Mouse (Mus musculus): Measurements from ENCODE around the gene Cyfip2.

Cyfip2 gene

DNA sequence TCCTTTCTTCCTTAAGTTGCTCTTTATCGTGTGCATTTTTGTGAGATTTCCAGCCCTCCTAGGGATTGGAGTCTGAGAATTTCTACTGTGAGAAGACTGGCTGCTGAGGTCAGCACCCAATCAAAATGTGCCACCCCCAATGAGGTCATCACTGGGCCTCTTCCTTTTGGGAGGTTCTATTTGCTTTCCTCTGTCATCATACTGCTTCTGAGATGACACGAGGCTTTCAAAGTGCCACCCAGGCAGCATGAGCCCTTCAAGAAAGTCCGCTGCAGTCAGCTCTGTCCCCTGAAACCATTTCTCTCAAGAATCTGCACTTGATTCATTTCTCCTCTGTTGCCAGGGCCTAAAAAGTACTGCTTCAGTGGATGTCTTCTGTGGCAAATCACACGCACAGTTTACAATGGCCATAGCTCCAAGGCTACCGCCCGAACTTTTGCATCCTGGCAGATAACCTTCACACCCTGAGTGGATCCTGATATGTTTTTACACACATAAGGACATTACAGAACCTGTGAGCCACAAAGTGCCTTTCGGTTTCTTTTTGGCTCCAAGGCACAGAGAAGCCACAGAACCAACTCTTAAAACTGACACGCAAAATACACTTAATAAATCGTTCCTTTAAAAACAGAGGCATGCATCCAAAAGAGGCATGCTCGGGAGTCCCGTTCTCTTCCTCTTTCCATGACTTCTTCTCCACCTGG is 4.2 kb downstream of the Cyfip2 start:
- DNase-seq (ENCODE audit: low spot score), result no peak

DNA sequence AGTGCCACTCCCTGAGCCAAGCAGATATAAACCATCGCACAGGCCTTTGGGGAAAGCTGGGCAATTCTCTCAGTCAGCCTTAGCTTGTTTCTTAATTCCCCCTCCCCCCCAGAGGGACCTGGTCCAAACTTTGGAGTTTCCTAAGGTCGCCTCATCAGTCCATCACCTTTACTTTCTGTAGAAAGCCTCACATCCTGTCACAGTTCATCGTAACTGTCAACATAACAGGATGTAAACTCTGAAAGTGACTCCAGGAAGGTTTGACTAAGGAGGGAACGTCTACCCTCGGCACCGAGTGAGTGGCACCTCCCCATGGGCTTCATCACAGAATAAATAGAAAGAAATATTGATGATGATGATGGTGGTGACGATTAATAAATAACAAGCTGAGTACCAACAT is 4.9 kb downstream of the Cyfip2 start:
- DNase-seq (ENCODE audit: low spot score), result no peak

DNA sequence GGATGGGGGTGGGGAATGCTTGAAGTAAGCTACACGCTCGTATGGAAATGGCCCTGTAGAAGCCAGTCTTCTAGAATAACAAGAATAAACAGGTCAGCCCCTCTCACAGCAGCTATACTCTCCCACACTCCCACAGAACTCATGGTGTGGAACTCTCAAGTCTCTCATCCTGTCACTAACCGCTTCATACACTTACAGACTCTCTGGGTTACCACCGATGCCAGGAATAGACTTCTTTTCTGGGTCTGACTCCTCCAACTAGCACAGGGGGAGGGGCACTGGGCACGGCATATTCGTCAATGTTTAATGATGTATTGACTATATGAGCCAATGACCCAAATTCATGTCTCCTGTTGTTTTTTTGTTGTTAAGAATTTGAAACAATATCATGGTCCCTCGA is 5.9 kb downstream of the Cyfip2 start:
- DNase-seq (ENCODE audit: low spot score), result no peak

DNA sequence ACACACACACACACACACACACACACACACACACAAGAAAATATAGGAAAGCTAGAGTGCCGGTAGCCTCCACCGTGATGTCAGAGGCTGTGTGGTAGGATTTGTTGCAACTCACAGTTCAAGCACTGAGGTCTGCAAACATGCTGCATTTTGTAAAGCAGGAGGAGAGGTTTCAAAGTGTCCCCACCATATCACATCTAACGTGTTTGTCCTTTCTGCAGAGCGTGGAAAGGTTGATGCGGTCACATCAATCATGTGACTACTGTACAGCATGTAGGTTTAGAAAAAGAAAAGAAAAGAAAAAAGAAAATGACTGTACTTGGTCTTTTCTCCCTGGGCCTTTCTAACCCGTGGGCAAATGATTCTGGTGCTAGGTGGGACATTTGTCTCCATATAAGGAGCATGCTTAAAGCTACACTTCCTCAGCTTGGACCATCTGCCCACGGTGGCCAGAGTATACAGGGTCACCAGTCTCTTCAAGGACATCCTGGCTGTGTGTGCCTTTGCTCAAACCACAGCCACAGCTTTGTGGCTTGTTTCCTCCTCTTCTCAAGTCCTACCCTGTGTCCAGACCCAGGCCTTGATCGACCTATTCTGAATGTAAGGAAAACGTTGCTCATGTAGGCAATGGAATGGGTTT is 6.7 kb downstream of the Cyfip2 start:
- DNase-seq (ENCODE audit: low spot score), result no peak

DNA sequence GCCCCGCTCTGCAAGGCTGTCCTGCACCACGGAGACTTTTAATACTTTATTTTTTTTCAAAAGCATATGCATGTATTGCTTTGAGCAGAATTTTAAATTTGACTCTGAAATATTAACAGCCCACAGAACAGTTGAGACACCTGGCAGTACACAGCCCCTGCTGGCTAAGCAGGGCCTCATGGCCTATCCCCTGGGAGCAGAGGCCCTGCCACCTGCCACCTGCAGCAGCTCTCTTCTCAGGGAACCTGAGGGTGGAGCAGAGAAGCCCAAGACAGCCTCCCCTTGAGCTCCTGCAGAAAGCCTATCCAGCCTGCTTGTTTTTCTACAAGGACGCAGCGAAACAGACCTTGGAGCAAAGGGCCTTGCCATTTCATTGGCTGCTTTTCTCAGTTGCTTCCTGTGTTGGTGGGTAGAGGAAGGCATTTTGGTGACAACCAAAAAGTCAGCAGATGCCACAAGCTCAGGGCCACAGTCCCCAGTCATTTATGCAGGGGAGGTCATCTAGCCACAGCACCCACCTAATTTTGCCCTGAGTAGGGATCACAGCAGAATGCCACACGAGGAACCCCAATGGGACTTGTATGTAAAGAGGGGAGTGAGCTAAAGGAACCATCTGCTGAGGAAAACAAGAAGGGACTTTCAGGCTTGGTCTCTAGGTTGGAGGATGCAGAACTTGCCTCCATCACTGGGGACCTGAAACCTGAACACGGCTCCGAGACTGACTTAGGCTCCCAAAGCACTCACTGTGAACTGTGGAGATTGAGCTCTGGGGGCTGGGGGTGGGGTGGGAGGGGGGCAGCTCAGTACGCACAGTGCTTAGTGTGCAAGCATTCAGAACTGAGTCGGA is 7.6 kb downstream of the Cyfip2 start:
- DNase-seq (ENCODE audit: low spot score), result no peak

DNA sequence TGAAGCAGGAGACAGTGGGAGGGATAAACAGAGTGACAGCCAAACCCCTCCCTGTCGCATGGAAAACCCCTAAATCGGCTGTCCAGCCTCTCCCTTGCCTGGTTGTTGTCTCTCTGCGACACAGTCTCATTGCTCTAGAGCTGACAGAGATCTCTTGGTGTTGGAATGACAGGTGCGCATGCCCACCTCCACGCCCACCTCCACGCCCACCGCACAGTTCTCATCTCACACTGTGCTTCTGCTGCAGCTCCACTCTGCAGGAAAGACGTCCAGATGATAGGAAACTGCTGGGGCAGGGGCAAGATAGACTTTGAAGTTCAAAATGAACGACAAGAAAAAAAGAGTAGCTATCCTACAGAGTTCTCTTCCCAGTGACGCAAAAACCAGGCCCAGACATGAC is 8.6 kb downstream of the Cyfip2 start:
- no peak for DNase-seq (ENCODE audit: low spot score)

DNA sequence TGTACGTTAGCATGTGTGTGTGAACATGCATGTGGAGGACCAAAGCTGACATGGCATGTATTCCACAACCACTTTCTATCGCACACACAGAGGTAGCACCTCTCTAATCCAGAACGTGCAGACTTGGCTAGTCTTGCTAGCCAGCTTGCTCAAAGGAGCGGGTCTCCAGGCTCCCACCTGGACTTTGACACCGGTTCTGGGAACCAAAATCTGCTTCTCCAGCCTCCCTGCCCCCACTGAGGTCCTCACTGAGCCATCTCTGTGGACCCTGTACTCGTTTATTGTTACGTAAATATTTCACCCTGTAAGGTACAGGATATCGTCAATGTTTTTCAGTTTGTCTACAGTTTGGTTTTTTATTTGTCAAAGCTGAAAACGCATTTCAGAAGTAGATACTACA is 10.2 kb downstream of the Cyfip2 start:
- DNase-seq (ENCODE audit: low spot score), result no peak

DNA sequence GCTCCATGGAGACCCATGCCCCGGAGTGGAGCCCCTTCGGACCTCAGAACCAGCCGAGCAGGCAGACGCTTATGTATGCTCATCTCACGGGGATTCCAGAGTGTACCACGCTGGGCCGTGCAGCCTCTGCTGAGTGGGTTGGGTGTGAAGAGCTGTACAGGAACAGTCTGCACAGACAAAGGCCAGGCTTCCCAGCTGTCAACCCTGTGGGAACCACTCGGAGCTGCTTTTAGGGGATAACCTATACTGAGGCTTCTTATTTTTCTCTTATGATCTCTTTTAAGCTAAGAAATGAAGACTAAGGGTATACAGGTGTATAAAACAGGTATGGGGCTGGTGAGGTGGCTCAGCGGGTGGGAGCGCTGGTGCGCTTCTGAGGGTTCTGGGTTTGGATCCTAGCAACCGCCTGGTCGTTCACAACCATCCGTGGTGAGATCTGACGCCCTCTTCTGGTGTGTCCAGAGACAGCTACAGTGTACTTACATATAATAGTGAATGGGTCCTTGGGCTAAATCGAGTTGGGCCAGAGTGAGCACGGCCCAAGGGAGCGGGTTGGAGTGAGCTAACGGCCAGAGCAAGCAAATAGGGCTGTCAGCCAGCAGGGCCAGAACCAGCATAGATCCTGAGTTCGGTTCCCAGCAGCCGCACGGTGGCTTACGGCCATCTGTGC is 10.9 kb downstream of the Cyfip2 start:
- no peak for DNase-seq (ENCODE audit: low spot score)

DNA sequence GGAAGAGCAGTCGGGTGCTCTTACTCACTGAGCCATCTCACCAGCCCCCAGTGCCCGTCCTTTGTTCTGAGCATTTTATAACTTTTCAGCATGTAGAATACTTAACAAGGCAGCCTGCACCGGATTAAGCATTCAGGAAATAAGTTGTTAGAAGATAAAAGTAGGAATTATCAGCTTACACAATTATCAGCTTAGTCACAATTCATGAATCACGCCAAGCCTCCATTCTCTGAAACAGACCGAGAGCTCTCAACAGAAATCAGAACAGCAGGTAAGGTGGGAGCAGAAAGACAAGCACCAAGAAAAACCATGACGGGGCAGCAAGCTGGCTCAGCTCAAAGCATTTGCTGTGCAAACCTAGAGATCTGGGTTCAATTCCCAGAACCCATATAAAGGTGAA is 12.8 kb downstream of the Cyfip2 start:
- no peak for DNase-seq (ENCODE audit: low spot score)

DNA sequence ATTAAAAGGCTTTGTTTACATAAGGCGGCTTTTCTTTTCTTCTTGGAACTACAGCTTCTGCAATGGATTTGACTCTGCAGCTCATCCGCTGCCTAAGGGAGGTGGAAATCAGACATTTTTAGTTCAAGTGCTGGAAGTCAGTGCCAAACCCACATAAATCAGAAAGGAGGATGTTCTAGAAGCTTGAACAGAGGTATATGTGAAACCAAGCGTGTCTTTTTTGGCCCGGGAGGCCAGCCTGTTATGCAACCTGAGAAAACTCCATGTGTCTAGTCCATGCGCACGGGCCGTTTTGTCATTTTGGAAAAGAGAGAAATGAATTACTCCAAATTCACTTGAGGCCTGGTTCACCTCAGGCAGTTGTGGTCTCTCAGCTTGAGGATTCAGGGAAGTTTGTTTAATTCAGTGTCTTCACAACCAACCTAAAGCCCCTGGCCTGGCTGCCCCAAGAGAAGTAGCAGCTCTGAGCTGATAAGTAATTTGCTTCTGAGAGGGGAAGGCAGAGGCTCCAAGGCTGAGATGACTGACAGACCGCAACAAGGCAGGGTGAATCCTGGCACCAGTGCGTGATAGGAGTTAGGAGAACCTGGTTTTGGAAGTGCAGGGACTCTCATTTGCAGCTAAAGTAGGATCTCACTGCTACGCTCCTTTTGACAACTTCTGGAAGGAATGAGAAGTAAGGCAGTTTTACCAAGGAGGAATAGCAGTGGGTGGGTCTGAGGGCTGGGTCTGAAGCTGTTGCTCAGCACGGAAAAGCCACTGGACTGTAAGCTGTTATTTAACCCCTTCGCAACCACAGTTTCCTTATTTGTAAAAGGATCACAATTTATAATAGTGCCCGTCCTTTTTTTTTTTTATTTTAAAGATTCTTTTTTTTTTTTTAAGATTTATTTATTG is 13.5 kb downstream of the Cyfip2 start:
- no peak for DNase-seq (ENCODE audit: low spot score)

DNA sequence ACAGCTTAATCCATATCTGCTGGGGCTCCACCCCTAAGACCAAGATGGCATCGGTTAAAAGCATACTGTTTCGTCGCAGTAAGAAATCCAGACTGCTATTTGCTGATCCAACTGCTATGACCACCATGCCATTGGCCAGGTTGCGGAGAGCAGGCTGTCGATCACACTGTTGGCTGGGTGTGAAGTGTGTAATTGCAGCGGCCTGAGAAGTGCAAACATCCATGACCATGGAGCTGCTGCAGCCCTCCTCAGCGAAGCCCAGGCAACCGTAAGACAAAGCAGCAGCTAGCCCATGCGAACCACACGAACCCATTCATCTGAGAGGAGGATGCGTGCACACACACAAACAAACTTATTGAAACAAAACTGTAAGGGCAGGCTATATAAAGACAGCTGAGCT is 18.3 kb downstream of the Cyfip2 start:
- DNase-seq (ENCODE audit: low spot score), result no peak

DNA sequence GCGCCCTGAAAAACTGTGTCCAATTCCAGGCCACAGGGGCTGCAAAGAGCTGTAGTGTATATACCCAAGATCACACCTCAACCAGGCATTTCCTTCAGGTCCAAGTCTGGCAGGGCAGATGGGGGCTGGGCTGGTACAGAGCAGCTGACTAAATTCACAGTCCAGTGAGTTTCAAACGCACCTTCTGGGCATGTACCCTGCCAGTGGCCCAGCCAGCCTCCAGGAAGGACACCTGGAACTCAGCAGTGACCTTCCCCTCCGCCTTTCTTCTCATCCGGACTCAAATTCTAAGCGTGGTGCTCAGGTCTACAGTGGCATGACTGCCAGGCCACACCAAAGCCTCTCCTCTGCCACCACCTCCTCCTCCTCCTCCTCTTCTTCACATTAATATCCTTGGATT is 19.2 kb downstream of the Cyfip2 start:
- DNase-seq (ENCODE audit: low spot score), result no peak

DNA sequence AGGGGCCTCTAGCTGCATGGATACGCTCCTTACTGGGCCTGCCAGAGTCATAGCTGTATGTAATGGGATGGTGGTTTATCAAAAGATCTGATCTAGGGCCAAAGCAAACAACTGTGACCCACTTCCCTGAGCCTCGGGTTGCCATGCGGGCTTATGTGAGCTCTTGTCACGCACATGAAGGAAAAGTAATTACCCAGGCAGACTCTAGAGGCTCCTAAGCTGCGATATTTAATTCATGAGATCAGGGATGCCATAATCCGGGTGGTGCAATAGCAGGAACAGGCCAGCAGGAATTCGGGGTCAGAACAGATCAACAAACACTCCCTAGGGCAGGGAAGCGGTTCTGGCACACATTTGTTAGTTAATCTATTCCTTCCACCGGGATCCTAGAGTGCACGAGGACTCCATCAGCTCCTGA is 21.7 kb downstream of the Cyfip2 start:
- DNase-seq (ENCODE audit: low spot score), result no peak

DNA sequence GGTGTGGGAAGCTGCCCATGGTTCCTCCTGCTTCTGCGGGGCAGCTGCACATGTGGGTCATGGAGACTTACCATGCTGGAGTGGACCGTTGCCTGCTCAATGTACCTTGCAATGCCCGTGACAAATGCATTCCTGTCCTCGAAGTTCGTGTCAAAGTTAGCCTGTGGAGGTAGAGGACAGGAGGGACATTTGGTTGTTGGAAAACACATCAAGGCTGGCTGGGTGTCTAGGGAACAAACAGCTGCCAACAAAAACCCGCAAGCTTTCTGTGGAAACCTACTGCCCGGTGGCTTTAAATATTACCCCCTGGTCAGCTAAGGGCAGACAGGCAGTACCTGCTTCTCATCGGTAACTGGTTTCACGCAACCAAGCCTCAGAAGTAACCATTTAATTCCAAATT is 23.1 kb downstream of the Cyfip2 start:
- DNase-seq (ENCODE audit: low spot score), result no peak

DNA sequence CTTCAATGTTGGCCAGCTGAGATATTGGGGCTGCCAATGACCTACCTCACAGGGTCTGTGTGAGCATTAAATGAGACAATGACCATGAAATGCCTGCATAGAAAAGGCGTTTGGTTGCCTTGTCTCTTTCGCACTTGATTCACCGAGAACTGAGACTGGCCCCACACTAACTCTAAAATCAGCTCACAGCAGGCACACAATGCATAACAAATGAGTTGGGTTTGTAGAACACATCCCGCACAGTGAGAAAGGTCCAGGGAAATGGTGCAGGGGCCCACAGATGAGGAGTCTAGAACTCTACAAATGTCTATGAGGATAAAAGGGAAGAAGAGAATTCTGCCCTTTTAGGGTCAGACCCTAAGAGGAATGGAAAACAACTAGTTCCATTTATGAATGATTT is 23.6 kb downstream of the Cyfip2 start:
- DNase-seq (ENCODE audit: low spot score), result no peak

DNA sequence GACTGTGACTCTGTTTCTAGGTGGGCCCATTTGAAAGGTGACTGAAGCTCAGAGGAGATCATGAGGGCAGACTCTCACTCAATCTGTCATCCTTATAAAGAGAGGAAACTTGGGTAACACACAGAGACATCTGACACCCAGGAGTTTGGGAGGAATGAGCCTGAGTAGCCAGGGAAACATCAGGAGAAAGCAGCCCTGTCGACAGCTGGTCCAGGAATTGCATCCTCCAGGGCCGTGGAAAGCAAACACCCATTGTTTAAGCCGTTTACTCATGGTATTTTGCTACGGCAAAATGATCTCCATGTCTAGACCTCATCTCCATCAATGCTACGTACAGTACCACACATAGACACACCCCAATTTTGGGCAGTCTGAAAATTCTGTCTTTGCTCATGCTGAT is 24.6 kb downstream of the Cyfip2 start:
- DNase-seq (ENCODE audit: low spot score), result no peak

DNA sequence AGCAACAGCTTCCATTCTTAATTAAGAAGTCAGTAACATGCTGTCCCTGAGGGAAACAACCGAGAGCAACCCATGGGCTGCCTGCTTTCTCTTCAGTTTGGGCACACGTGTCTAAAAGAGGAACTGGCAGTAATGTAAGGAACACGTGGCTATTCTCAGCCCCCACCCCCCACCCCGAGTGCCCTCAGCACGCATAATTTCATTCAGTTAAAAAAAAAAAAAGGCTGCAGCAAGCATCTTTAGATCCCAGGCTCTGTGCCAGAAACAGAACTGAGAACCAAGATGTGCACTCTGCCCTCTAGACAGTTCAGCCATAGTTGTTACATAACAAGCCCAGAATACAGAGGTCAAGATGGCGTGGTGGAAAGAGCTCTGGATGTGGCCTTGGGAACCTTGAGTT is 25.9 kb downstream of the Cyfip2 start:
- no peak for DNase-seq (ENCODE audit: low spot score)

DNA sequence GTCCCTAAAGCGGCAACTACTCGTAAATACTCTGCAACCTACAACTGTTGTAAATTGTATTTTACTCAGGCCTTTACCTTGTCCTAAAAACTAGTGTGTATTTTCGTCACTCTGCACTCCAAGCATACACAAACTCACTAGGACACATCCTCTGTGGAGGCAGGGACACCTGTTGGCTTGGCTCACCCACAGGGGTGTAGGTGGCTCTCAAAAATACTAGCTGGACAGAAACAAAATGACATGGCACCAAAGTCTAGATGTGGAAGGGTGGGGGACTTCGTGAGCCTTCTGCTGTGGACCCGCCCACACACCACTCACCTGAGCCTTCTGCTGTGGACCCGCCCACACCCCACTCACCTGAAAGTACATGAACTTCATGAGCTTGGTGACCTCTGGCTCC is 28.9 kb downstream of the Cyfip2 start:
- no peak for DNase-seq (ENCODE audit: low spot score)

DNA sequence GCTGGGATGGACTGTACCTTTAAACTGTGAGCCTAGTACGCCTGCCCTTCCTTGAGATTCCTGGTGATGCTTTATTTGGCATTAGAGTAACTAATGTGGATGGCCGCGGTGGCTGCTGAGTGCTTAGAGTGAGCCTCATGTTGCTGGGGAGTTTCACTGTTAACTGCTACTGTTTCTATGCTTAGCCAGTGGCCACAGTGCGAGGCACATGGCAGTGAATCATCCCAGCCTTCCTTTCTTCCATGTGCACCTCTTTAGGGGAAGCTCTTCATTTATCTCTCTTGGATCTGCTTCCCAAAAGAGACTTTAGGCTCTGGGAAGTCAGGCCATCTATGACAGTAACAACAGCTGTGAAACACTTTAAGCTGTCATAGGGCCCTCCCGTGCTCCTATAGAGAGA is 30.0 kb downstream of the Cyfip2 start:
- DNase-seq (ENCODE audit: low spot score), result no peak

DNA sequence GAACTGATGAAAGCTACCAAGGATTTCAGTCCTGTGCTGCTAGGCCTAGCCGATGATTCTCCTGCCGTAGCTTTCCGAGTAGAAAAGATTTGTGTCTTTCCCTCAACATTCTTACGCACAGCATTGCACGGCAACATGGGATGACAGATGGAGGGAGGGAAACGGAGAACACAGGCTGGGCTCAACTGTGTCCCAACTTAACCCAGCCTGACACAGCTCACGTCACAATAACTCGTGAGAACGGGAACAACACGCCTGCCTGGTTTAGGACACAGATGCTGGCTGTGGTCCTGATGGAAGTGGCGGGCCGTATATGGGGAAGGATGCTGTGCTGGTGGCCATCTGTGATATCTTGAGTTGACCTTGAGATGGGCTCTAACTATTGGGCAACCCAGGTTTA is 34.0 kb downstream of the Cyfip2 start:
- no peak for DNase-seq (ENCODE audit: low spot score)

DNA sequence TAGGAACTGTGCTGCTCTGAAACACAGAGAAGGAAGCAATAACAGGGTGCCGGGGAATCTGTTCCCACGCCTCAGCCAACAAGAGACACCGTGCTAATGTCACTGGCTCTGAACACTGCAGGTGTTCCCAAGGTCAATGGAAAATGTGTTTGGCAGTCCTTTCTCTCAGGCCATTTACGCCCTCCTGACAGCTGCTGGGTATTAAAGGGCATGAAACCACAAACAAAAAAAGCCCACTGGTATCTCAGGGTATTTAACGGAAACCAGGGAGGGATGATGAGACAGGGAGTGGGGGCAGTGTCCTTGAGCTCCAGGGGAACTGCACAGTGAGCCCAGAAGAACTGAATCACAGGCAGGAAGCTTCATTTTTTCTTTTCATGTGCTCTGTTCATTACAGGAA is 34.5 kb downstream of the Cyfip2 start:
- no peak for DNase-seq (ENCODE audit: low spot score)

DNA sequence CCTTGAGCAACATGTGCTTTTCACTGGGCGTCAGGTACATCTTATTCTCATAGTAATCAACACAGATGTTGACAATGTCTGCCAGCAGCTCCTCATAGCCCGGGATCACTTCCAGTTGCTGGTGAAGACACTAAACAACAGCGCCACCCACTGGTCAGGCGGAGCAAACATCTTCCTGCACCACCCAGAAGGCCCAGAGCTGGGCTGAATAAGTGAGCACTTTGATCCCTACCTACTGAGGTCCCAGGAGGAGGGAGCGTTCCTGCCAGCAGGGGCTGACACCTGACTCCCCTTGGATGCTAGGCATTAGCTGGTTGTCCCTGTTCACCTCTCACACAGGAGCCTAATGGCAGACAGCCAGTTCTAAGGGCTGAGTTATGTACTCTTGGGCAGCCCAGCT is 35.9 kb downstream of the Cyfip2 start:
- DNase-seq (ENCODE audit: low spot score), result peak; percentile 53

All from testis, postnatal 14 days (tissue).